Mouse (Mus musculus) cortical plate, adult 2 months (tissue): ENCODE data around the gene Rpl39.
"Not testable (repeated sequence)": the region's sequence is repeated elsewhere in the genome, so short reads cannot be mapped to it uniquely, and the experiment has no call there.

Source experiments
- CTCF ChIP-seq: fragments of 200-500 bp; IDR thresholded peaks from 2 replicates; pipeline ENCODE4 v1.5.1; 2011; ENCODE audit warnings: mild to moderate bottlenecking, control low read depth, low read length; ENCODE audit not compliant: insufficient read depth; ENCODE audit errors: extremely low read depth
- POLR2A ChIP-seq: fragments of 200-500 bp; IDR thresholded peaks from 2 replicates; pipeline ENCODE4 v1.6.1; 2011; ENCODE audit warnings: mild to moderate bottlenecking, low read length, control low read depth; ENCODE audit not compliant: insufficient read depth; ENCODE audit errors: extremely low read depth

- TF ChIP-seq CTCF, POLR2A: not testable (repeated sequence)
These were observed 4.9 kb downstream of the Rpl39 start for GRCm38 (mm10) chrX:37080345-37080744.
